Mouse (Mus musculus): ENCODE results near the gene Bnipl. TPM values are rescaled to one million over a fixed set of nuclear protein-coding genes. Genes with fewer than 3 reads are reported as not detected.

The Bnipl gene
- polyA plus RNA-seq, 1 experiment from 2014 or later = not detected

DNA sequence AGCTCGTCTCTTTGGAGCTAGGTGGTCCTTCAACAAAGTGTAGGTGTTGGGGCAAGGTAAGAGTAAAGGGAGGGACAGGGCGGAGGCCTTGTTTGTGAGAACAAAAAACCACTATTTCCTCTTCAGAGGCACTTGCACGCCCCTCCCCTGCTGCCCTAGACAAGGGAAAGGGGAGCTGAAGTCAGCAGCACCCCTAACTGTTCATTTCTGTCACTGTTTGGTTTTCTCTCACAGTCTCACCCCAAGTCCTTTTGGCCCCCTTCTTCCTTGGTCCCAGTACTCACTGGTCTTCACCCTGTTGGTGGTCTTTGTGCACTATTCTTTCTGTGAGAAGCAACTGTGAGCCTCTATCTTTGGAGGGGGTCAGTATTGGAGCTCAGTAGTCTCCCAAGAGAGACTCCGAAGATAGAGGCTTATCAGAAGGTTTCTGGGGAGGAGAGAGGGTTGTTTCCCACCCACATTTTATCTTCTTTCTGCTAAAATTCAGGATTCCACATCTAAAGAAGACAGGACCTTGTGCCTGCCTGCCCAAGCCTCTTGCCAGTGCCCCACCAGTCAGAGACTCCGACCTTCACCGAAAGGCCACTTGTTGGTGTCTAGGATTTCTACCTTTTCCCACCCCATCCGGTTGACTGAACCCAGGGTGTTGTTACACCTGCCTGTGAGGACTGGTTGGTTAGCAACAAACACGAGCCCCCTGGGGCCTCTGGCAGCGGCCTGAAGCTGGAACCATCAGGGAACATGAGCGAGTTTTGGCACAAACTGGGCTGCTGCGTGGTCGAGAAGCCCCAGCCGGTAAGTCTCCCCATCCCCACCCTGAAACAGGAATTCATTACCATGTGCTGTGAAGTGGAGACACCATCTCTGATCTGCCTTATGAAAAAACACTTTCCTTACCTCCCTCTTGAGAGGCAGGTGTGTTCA is 19.4 kb downstream of the Bnipl start, which contains the start of gene Mllt11:
Mllt11 (minus strand) TSS at position 874 of the 924 bp plus-strand sequence.
- Histone ChIP-seq H3K4me3 (peak within 1 kb of the TSS; percentile 90), H3K4me2 (peak within 1 kb of the TSS; percentile 94), H3K9me3 (replicated peaks) (no peaks in the 10 kb centered on the region), H3K9ac (peak within 1 kb of the TSS; percentile 97), H3K27ac (peak within 1 kb of the TSS; percentile 96), H3K27me3 (no peaks in the 10 kb centered on the region), H3K4me1 (peaks cover 34% of the 10 kb centered on the region), H3K36me3 (ENCODE audit: poor library complexity, severe bottlenecking) (peaks cover 50% of the 10 kb centered on the region)
- 81% methylated on average over 13 of the region's 13 CpGs for WGBS
- ATAC-seq = no peak

DNA sequence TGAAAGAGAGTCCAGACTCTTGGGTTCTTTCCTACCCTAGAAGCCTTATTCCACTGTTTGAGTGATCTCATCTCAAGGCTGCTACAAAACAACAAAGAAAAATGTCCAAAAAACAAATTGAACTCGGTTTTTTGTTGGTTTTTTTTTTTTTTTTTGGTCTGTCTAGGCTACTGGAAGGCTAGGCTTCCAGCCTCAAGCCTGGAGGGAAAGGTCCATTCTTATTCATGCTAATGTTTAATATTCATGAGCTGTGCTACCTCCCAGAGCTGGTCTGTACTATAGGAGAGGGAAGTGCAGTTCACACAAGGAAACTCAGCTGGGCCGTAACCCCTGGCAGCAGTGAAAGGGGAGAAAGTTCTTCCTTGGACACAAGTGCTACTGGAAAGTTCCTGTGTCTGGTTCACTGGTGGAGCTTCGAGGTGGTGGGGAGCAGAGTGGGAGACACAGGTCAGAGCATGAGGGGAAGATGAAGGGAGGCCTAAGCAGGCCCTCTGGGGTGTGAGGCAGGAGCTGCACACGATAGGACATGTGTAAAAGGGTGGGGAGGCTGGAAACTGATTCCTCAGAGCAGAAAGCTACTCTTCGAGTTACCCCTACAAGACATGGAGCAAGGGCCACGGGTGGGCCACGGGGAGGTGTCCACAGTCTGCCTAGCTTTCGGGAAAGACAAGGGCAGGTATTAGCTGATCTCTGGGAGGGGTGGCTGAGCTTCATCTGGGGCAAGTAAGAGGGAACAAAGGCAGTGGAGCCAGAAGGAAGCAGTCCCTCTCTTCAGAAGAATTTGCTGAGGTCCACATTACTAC is 20.3 kb downstream of the Bnipl start:
- H3K9ac ChIP-seq = peak overlapping the region; percentile 97
- H3K9me3 ChIP-seq (replicated peaks) = no peaks in the 10 kb centered on the region
- H3K27me3 ChIP-seq = no peaks in the 10 kb centered on the region
- H3K4me3 ChIP-seq = peak overlapping the region; percentile 90
- WGBS = 31% methylated on average over 8 of the region's 8 CpGs
- no peak; the same call in 1 of the 2 replicates for ATAC-seq
- H3K36me3 ChIP-seq (ENCODE audit: poor library complexity, severe bottlenecking) = peaks cover 46% of the 10 kb centered on the region
- H3K27ac ChIP-seq = peak overlapping the region; percentile 96
- H3K4me1 ChIP-seq = peaks cover 42% of the 10 kb centered on the region
- peak overlapping the region; percentile 94 for H3K4me2 ChIP-seq

- peak overlapping the region; percentile 90 for H3K4me3 ChIP-seq
- H3K9ac ChIP-seq = peak overlapping the region; percentile 97
- H3K27me3 ChIP-seq = no peaks in the 10 kb centered on the region
- peak overlapping the region; percentile 94 for H3K4me2 ChIP-seq
- under 1% methylated on average over 13 of the region's 13 CpGs for WGBS
- H3K36me3 ChIP-seq (ENCODE audit: poor library complexity, severe bottlenecking) = peaks cover 46% of the 10 kb centered on the region
- H3K9me3 ChIP-seq (replicated peaks) = no peaks in the 10 kb centered on the region
- H3K27ac ChIP-seq = peak overlapping the region; percentile 96
- ATAC-seq = peak; percentile 19
- H3K4me1 ChIP-seq = peaks cover 46% of the 10 kb centered on the region
These were observed 21.1 kb downstream of the Bnipl start for GRCm38 (mm10) chr3:95229781-95230494.

DNA sequence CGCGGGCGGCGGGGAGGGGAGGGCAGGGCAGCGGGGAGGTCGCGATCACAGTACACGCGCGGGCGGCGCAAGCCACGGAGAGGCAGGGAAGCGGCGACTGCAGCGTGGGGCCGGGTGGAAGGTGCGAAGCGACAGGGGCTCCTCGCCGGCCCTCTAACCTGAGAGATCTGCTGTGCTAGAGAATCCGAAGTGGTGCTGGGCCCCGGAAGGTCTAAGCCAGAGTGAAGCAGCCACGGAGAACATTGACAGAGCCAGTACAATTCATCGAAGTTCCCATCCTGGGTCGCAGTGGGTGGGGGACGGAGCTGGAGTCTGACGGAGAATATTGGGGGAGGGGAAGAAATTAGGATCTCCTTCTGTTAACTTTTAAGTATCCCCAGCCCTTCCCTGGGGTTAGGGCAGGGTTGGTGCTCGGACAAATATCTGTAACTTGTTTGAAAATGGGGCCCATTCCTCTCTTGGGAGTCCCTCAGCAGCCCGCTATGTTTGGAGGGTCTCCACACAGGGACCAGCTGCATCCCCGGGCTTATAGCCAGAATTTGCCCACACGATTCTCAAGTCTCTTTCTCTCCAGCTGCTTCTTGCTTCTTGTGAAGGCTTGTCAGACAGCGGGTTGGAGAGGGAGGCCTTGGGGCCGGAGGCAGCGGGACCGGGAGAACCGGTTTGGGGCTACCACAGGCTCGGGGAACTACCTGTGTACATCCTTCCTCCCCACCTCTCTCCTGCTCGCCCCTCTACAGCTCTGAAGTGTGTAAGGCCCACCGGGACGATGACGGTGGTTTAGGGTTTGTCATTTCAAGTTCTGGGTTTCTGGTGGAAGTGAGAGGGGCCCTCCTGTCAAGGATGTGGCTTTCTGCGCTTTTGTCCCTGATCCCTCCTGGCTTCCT is 21.9 kb downstream of the Bnipl start:
- peak overlapping the region; percentile 90 for H3K4me3 ChIP-seq
- H3K9ac ChIP-seq = peak overlapping the region; percentile 97
- peak overlapping the region; percentile 96 for H3K27ac ChIP-seq
- H3K4me2 ChIP-seq = peak overlapping the region; percentile 94
- H3K9me3 ChIP-seq (replicated peaks) = no peaks in the 10 kb centered on the region
- peaks cover 54% of the 10 kb centered on the region for H3K4me1 ChIP-seq
- H3K27me3 ChIP-seq = no peaks in the 10 kb centered on the region
- ATAC-seq = peak; percentile 19; the same call in 1 of the 2 replicates
- peaks cover 43% of the 10 kb centered on the region for H3K36me3 ChIP-seq (ENCODE audit: poor library complexity, severe bottlenecking)
- under 1% methylated on average over 43 of the region's 43 CpGs for WGBS

- peaks cover 43% of the 10 kb centered on the region for H3K36me3 ChIP-seq (ENCODE audit: poor library complexity, severe bottlenecking)
- H3K4me2 ChIP-seq = peak within 1 kb of the TSS; percentile 94
- H3K27ac ChIP-seq = peak within 1 kb of the TSS; percentile 96
- H3K27me3 ChIP-seq = no peaks in the 10 kb centered on the region
- peak; percentile 92 for ATAC-seq
- H3K4me3 ChIP-seq = peak within 1 kb of the TSS; percentile 90
- H3K4me1 ChIP-seq = peaks cover 57% of the 10 kb centered on the region
- peak within 1 kb of the TSS; percentile 97 for H3K9ac ChIP-seq
- under 1% methylated on average over 64 of the region's 64 CpGs for WGBS
- H3K9me3 ChIP-seq (replicated peaks) = no peaks in the 10 kb centered on the region
These were observed 22.7 kb downstream of the Bnipl start, which contains the start of gene Cdc42se1 for GRCm38 (mm10) chr3:95228148-95228893. TSS of gene Cdc42se1 (plus strand) at chr3:95228732.

DNA sequence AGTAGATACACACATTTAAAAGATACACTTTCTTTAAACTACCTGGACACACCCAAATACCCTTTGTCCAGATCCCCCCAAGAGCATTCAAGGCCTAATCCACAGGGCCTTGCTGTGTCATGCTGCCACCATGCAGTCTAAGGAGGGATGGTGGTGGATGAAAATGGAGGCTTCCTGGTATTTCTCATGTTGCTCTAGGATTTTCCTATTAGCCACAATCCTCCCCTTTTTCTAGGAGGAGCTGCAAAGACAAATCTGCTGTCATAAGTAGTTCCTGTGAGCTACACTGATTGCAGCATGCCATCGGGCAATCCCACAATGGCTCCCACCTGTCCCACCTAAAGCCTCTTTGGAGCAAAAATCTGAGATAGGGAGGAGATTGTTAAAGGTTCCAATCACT is 23.8 kb downstream of the Bnipl start:
- Histone ChIP-seq H3K4me2 (peak overlapping the region; percentile 94), H3K27me3 (no peaks in the 10 kb centered on the region), H3K36me3 (ENCODE audit: poor library complexity, severe bottlenecking) (peaks cover 43% of the 10 kb centered on the region), H3K4me1 (peaks cover 61% of the 10 kb centered on the region), H3K9me3 (replicated peaks) (no peaks in the 10 kb centered on the region), H3K27ac (peak overlapping the region; percentile 96), H3K9ac (peak overlapping the region; percentile 97), H3K4me3 (peak overlapping the region; percentile 90)
- no peak for ATAC-seq
- 14% methylated on average over 1 of the region's 1 CpGs for WGBS

- H3K27ac ChIP-seq = no peak overlapping the region
- no peaks in the 10 kb centered on the region for H3K9me3 ChIP-seq (replicated peaks)
- no peak overlapping the region for H3K9ac ChIP-seq
- 12% methylated on average over 6 of the region's 6 CpGs for WGBS
- no peak for ATAC-seq
- H3K4me3 ChIP-seq = peak overlapping the region; percentile 15; the same call in 1 of the 2 replicates
- no peaks in the 10 kb centered on the region for H3K27me3 ChIP-seq
- peaks cover 64% of the 10 kb centered on the region for H3K36me3 ChIP-seq (ENCODE audit: poor library complexity, severe bottlenecking)
- H3K4me1 ChIP-seq = peaks cover 37% of the 10 kb centered on the region
- H3K4me2 ChIP-seq = peak overlapping the region; percentile 94
These were observed 26.7 kb downstream of the Bnipl start for GRCm38 (mm10) chr3:95224295-95224694.

- H3K27ac ChIP-seq = no peak overlapping the region
- H3K36me3 ChIP-seq (ENCODE audit: poor library complexity, severe bottlenecking) = peaks cover 76% of the 10 kb centered on the region
- ATAC-seq = no peak
- H3K4me2 ChIP-seq = no peak overlapping the region
- H3K4me3 ChIP-seq = no peak overlapping the region
- no peaks in the 10 kb centered on the region for H3K9me3 ChIP-seq (replicated peaks)
- peaks cover 44% of the 10 kb centered on the region for H3K4me1 ChIP-seq
- WGBS = 93% methylated on average over 2 of the region's 2 CpGs
- no peaks in the 10 kb centered on the region for H3K27me3 ChIP-seq
- H3K9ac ChIP-seq = no peak overlapping the region
These were observed 28.0 kb downstream of the Bnipl start for GRCm38 (mm10) chr3:95223041-95223440.

DNA sequence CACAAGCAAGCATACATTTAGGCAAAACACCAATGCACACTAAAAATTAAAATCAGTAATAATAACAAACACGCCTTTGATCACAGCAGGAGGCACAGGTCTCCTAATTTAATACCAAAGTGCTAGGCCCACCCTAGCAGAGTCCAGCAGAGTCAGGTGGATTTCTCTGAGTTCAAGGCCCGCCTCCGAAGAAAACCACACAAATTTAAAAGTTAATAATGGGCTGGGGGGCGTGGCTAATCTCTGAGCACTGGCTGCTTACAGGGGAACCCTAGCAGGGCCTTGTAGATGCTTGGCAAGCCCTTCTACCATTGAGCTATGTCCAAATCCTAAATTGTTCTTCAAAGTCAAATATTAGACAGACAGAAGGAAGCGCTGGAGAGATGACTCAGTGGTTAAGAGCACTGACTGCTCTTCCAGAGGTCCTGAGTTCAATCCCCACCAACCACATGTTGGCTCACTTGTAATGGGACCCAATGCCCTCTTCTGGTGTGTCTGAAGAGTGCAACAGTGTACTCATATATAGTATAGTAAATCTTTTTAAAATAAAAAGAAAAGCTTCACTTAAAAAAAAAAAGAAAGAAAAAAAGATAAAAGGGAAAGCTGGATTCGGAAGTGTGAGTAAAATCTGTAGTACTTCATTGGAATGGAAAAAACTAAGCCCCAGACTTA is 32.4 kb downstream of the Bnipl start:
- Histone ChIP-seq H3K27me3 (no peaks in the 10 kb centered on the region), H3K4me2 (peak overlapping the region; percentile 71), H3K4me3 (peak overlapping the region; percentile 75), H3K27ac (peak overlapping the region; percentile 98), H3K9ac (no peak overlapping the region), H3K9me3 (replicated peaks) (no peaks in the 10 kb centered on the region), H3K4me1 (peaks cover 24% of the 10 kb centered on the region), H3K36me3 (ENCODE audit: poor library complexity, severe bottlenecking) (peaks cover 72% of the 10 kb centered on the region)
- WGBS = 84% methylated on average over 6 of the region's 6 CpGs
- no peak for ATAC-seq
